Mouse (Mus musculus) skeletal muscle tissue, adult 2 months (tissue): ENCODE measurements around the gene Aldh1l1.

Experiments
- DNase-seq: peaks from one replicate; pipeline ENCODE4 v3.0.0-alpha.2; 2012; ENCODE audit warnings: low read depth, low spot score

The Aldh1l1 gene

DNA sequence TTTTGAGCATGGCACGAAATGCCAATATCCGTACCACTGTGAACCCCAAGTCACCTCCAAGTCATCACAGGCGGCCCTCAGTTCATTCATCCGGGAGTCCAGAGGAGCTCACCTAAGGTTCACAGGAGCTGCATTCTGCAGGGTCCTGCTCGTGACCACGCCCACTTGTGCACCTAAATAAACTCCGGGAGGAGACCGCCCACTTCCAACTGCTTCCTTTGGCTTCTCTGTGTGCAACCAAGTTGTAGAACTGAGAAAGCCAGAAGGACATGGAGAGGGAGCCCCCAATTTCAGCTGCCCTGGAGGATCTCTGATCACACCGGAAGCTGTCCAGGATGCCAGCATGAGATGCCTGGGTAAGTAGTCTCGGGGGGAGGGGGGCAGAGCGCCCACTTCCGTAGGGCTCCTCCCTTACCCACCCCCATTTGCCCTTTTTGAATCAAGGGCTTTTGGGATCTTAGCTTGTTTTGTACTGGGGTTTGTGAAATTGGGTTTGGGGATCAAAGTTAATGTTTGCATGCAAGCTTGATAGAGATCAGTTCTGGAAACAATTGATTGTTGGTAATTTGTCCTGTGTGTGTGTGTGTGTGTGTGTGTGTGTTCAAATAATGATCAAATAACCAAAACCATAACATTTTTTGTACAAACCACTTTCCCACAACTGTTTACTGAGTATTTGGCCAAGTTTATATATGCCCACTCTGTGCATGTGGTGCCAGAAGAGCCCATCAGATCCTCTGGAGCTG lies at the start of gene Aldh1l1:
Aldh1l1 (plus strand) TSS at position 252 of the 746 bp plus-strand sequence.
- no peak for DNase-seq

DNA sequence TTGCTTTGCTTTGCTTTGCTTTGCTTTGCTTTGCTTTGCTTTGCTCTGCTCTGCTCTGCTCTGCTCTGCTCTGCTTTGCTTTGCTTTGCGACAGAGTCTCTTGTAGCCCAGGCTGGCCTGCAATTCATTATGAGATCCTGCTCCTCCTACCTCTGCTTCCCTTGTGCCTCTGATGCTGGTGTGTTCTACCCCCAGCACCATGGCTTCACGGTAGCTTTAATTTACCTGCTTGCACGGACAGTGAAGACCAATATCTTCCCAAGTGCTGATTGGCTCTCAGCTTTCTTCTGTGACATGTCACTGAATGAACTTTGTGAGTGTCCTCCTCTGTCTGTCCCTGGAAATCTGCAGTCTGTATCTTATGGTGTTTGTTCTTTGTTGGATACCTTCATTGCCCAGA lies 49.2 kb upstream of the Aldh1l1 start:
- no peak for DNase-seq

DNA sequence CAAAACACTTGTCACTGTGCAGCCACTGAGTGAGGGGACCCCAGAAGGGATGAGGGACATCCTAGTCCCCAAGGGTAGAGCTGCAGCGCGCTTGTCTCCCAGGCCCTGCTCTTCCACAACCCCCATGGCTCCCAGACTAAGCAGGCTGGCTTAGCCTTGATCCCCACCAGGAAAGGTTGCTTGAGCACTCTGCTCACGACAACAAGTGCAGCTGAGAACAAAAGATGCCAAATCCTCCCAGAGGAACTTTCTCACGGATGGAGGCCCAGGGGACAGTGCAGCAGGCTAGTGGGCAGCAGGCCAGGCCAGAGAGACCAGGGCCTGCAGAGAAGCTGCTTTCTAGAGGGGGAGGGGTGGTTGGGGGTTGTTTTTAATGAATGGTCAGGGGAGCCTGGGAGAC lies 39.3 kb upstream of the Aldh1l1 start:
- no peak for DNase-seq

DNA sequence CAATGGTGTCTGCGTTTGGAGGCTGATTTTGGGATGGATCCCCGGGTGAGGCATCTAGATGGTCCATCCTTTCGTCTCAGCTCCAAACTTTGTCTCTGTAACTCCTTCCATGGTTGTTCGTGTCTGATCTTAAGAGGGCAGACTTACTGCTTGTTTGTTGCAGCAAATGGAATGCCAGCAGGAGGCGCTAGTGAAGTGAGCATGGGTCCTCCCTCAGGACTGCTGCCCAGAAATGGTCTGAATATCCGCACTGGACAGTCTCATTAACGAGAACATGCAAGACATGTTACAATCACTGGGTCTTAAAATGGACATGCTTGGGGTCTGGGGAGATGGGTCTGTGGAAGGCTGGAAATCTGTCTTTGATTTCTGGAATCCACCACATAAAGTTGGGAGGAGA lies 36.0 kb upstream of the Aldh1l1 start:
- peak; percentile 89 for DNase-seq

DNA sequence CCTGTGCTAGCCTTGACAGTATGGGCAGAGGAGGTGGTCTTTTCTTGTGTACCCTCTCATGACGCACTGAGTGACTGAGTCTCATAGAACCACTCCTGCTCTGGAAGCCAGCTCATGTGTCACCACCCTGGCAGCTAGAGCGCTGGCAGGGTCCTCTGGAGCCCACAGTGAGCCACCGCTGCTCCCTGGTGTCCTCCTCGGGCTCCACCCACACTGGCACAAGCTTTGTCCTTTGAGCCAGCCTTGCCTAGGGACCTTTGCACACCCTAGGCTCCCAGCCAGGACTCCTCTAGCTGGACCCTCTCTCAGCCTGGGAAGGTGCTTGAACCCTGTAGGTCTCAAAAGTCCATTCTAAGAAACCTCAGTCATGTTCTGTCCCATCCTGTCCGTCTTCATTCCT lies 35.5 kb upstream of the Aldh1l1 start:
- peak; percentile 83 for DNase-seq

DNA sequence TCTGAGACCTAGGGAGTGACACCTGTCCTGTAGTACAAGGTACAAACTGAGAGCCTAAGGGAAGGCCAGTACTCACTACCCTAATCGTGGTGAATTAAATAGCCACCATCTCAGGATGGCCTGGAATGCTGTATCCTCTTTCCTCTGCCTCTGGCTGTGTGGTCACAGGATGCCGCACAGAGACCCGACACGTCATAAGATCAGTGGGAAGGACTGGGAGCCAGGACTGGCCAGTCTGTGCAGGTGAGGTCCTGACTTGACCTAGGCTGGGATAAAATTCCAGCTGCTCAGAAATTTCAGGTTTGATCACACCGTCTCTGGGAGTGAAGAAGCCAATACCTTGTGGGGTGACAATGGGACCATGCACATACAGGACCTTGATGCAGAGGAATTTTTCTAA lies 34.7 kb upstream of the Aldh1l1 start:
- no peak for DNase-seq

DNA sequence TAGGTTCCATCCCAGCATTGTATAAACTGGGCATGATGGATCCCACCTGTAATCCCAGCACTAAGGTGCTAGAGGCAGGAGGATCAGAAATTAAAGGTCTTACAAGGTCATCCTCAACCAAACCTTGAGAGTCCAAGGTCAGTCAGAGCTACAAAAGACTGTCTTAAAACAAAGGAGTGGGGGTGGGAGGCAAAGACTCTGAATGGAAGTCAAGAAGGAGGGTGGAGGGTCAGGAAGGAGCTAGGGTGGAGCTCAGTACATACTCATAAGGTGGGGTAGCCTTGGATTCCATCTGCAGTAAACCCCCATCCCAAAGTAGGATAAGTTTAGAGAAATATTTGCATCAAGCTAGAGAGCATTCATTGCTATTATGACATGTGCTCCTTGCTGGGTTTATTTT lies 33.6 kb upstream of the Aldh1l1 start:
- DNase-seq: no peak

DNA sequence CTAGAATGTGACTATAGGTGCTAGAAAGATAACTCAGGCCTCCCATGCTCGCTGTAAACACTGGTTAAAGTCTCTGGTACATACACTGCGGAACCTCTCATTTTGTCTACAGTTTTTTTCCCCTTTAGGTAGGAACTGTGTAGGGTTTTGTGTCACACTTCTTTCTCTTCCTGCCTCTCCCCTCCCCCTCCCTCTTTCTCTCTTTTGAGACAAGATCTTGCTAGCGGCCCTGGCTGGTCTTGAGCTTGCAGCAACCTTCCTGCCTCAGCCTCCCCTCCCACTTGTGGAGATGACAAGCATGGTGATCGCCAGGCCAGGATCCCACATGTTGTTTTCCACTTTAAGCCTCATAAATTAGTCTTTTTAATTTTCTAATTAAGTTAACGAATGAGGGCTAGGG lies 32.5 kb upstream of the Aldh1l1 start:
- DNase-seq: no peak

DNA sequence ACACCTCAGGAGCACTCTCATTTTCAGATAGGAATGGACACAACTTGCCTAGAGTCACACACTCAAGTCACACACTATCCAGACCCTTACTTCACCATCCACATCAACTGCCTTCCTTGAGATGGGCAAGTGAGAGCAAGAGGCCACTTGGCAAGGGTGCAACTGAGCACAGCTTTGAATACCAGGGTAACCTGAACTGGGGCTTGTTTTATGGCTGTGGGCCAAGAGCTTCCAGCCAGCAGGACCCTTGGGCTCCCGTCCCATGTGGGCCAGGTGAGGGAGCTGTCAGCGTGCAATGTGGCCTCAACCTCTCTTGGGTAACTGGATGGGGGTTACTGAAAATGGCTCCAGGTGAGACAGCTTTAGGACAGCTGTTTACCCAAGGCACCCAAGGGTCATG lies 28.8 kb upstream of the Aldh1l1 start:
- DNase-seq: no peak

DNA sequence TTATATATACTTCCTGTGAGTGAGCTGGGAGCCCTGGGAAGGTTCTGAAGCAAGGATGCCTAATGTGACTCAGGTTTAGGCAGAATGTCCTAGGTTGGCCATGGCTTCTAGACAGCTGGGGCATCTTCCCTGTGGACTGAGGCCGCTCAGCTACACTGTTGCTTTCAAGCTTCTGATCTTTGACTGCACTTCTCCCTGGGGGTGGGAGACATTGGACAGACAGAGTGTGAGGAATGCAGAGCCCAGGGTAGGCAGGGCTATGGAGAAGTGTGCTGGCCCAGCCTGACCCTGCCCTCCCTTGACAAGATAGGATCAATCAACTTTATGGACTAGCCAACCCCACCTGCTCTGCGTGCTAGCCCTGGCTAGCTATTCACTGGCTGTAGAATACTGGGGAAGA lies 25.0 kb upstream of the Aldh1l1 start:
- no peak for DNase-seq

DNA sequence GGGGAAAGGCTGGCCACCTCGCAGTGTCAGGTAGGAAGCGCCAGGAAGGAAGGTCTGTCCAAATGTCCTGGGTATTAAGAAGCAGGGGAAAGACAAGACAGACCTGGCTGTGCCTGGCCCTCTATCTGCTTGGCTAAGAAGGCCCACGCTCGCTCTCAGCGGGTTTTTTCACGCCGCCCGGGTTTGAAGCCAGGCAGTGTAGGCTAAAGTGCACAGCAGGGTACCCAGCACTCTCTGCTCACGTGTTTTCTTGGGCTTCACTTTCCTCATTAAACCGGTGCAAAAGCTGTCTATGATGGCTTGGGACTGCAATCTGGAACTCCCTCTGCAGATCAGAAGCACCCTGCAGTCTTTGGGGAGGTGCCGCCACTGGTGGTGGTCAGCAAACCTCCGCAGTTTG lies 24.5 kb upstream of the Aldh1l1 start:
- no peak for DNase-seq

DNA sequence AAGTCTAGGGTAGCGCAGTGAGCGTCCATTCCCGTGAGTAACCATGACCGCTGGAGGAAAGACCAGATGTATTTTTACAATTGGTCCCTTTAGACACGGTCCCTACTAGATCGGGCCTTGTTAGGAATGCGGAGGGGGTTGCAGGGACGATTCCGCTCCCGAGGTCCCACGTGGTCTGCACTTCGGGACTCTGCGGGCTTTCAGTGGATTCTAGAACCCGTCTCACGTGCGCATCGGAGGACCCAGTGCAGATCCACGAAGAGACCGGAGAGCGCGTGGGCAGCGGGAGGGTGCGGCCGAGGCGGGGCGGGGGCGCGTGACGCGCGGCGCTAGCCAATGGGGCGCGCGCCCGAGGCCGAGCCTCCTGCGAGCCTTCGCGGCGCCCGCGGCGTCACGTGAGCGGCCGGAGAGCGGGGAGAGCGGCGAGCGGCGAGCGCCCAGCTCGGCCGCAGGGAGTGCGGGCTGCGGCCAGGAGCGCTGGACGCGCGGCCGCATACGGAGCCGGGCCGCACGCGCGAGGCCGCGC lies 24.0 kb upstream of the Aldh1l1 start, which contains the start of gene Klf15:
Klf15 (plus strand) TSS at position 396 of the 526 bp plus-strand sequence.
- peak; percentile 83 for DNase-seq

DNA sequence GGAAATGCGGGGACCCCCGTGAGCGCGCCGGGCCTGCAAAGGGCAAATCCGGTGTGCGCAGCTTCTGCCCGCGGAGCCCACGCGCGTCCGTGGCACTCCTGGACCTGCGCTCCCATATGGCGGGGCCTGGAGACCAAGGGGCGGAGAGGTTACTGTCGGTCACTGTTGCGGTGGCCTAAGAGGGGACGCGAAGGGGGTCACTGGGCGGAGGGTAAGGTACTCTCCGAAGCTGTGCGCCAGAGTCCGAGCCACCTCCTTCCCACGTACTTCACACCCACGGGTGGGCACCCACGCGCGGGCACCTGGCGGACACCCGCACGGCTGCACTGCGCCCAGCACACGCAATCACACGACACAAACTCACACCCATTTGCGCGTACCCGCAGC lies 23.4 kb upstream of the Aldh1l1 start:
- no peak for DNase-seq

DNA sequence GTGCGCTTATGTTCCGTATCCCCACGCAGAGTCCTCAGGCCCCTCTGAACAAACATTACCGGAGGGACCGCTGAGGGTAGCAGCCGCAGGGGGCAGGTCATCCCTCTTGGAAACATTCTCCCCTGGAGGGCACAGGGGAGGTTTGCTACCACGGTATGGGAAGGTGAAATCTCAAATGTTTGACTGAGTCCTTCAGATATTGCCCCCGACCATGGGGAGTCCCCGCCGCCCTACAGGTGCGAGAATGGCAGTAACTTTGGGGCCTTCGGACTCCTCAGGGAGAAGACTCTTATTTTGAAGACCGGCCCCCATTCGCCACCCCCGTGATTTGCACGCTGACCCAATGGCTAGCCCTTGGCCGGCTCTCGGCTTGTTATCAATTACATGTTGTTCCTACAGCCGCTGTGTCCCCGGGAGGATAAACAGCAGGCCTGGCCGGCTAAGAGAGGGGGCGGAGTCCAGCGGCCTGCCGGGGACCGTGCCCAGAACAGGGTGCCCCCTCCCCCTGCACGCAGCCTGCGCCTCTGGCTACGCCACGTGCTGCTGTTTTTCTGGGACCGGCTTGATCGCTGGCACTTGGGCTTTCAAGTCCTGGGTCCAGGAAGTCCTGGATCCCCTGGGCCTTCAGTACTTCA lies 22.9 kb upstream of the Aldh1l1 start:
- DNase-seq: peak; percentile 97

DNA sequence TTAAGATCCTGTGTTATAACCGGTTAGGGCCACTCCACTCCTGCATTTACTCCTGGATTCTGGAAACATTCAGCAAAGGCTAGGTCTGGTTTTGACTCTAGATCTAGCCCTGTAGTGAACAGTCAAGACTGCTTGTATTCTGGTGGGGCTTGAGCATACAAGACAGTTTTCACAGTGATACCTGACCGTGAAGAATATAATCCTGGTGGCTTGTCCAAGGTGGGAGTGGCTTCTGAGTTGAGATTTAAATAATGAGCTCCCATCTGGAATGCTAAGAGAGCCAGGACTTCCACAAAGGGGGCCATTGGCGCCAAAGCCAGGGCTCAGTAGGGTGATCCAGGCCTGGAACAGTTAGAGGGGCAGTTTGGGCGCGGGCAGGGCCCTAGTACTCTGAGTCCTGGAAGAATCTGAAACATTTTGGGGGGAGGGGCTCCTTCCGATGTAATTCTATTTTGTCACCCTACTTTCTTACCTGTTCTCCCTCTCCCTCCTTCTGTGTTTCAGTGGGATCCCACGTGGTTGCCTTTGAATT lies 22.3 kb upstream of the Aldh1l1 start:
- no peak for DNase-seq

DNA sequence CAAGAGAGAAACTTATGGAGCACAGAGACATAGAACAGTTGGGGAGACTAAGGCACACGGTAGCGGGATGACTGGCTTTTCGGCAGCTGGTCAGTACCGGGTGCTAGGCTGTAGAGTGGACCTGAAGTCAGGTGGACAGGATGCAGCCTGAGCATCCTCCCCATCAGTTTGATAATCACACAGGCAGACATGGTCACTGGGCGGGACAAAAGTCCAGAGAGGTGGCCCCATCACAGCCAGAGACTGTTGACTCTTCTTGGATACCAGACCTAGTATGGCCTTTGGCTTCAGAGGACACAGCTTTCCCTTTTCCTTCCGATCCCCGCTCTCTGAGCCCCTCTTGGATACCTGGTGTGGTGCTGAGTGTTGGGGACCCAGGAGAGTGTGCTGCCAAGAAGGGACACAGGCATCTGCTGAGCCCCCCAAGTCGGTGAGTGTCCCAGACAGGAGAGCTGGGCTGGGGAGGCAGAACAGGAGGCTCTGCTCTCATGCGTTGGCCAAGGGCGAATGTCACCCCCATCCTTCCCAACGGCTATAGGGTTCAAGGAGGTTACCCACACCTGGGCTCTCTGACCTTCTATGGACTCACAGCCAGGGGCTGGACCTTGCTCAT lies 21.1 kb upstream of the Aldh1l1 start:
- DNase-seq: no peak

DNA sequence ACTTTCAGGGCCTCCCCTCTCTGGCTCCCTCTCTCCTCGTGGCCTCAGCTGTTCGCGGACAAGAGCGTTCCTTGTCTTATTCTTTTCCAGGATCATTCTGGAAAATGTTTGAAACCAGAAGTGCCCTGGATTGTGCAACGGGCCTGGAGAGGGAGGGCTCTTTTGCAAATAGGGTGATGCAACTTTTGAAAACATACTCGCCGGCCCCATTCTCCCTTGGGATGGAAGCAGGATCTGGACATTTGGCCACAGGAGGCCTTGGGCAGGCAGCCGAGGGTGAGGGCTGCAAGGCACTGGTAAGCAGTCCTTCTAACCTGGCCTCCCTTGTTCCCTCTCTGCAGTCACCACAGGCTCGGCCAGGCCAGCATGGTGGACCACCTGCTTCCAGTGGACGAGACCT lies 20.1 kb upstream of the Aldh1l1 start:
- DNase-seq: peak; percentile 73

DNA sequence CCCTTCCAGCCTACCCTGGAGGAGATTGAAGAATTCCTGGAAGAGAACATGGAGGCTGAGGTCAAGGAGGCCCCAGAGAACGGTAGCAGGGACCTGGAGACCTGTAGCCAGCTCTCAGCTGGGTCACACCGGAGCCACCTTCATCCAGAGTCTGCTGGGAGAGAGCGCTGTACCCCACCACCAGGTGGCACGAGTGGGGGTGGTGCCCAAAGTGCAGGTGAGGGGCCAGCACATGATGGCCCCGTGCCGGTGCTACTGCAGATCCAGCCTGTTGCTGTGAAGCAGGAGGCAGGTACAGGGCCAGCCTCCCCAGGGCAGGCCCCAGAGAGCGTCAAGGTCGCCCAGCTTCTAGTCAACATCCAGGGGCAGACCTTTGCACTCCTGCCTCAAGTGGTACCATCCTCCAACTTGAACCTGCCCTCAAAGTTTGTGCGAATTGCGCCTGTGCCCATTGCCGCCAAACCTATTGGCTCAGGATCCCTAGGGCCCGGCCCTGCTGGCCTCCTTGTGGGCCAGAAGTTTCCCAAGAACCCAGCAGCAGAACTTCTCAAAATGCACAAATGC lies 19.3 kb upstream of the Aldh1l1 start:
- DNase-seq: no peak

DNA sequence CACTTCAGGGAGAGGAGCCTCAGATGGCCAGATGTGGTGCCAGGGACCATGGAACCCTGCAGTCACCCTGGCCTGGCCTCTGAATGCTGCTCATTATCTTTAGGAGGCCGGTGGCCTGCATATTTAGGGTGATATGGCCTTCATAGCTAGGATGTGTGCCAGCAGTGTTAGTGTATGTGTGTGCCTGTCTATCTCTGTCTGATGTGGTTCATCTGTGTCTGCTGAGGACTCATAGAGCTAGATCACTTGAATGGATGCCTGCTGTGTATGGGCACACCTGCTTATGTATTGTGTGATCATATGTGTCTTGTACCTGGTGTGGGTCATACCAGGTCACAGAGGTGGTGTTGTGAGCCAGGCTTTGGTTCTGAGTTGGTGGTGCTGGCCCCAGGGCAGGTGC lies 18.0 kb upstream of the Aldh1l1 start:
- DNase-seq: no peak

DNA sequence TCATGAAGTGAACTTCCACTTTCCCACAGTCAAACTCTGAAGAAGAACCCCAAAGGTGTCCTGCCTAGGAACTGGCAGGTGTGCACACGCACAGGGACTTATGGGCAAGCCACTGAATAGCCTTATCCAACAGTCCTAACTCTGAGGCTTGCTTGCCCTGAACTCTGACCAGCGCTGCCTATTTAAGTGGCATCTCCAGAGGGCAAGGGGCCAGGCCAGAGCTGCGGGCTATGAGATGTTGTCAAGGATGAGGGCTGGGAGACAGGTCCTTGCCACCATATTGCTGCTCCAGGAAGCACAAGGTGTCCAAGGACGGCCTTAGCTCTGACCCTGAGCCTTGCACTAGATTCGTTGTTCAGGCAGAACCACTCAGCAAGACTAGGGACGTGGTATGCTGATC lies 17.2 kb upstream of the Aldh1l1 start:
- no peak for DNase-seq

DNA sequence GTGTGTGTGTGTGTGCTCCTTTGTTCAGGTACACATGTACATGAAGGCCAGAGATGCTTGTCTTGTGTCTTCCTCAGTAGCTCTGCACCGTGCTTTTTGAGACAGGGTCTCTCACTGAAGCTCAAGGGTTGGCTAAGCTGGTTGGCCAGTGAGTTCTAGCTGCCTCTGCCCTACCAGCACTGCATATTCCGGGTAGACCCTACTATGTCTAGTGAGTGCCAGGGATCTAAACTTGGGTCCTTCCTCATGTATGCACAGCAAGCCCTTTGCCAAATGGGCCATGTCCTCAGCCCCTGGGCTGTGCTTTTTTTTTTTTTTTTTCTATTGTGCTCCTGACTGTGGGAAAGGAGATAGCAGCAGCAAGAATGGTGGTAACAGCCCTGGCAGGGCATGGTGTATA lies 16.0 kb upstream of the Aldh1l1 start:
- no peak for DNase-seq

DNA sequence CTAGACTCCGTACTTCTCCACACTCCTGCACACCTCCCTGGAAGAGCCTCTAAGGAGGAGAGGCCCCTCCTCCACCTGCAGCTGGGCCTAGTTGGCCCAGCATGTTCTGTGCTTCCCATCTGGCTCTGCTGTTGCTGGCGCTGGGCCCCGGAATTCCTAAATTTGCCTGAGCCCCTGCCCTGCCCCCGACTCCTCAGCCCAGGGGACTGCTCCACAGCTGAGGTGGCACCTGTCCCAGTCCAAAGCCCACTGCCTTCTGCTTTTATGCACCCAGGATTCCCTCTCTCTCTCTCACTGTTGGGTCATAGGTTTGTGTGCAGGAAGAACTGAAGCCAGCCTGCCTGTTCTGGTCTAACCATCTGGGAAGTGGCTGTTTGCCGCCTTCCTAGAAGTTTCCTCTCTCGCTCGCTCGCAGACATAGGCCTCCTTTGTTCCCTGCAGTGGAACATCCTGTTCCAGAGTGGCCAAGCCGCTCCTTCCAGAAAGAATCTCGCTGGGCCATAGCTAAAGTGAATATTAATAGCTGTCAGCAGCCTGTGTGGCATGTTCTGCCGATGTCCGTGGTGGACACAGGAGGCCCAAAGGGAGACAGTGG lies 15.2 kb upstream of the Aldh1l1 start:
- DNase-seq: peak; percentile 74
